Mouse (Mus musculus) embryonic facial prominence, embryonic 12.5 days (tissue): ENCODE results near the gene Fam210b. TPM values are rescaled to one million over a fixed set of nuclear protein-coding genes. Genes with fewer than 3 reads are reported as not detected.

ENCODE experiments used
- ATAC-seq: fragments of 200-750 bp; cut with Nextera tagmentation; 2 replicates; pipeline ENCODE4 v1.8.0; 2017; ENCODE audit not compliant: insufficient number of reproducible peaks, insufficient read depth, low FRiP score, low TSS enrichment
- H3K27ac ChIP-seq: fragments of 300-500 bp; sonication (generic); 2 replicates; pipeline ENCODE4 v1.5.1; 2016; ENCODE audit warnings: mild to moderate bottlenecking
- H3K27me3 ChIP-seq: fragments of 300-500 bp; sonication (generic); 2 replicates; pipeline ENCODE4 v1.6.1; 2016; ENCODE audit warnings: mild to moderate bottlenecking, moderate library complexity
- H3K36me3 ChIP-seq: fragments of 300-500 bp; sonication (generic); 2 replicates; pipeline ENCODE4 v1.6.1; 2016; ENCODE audit warnings: mild to moderate bottlenecking
- H3K4me1 ChIP-seq: fragments of 300-500 bp; sonication (generic); 2 replicates; pipeline ENCODE4 v1.6.1; 2016
- H3K4me2 ChIP-seq: fragments of 300-500 bp; sonication (generic); replicated peaks from 2 replicates; pipeline ENCODE4 v1.6.1; 2016; ENCODE audit warnings: mild to moderate bottlenecking, moderate library complexity
- H3K4me3 ChIP-seq: fragments of 300-500 bp; sonication (generic); 2 replicates; pipeline ENCODE4 v1.5.1; 2016; ENCODE audit warnings: mild to moderate bottlenecking
- H3K9ac ChIP-seq: fragments of 300-500 bp; sonication (generic); 2 replicates; pipeline ENCODE4 v1.6.1; 2016; ENCODE audit warnings: mild to moderate bottlenecking, moderate library complexity
- H3K9me3 ChIP-seq: fragments of 300-500 bp; sonication (generic); 2 replicates; pipeline ENCODE4 v1.6.1; 2016; ENCODE audit warnings: mild to moderate bottlenecking, moderate library complexity
- WGBS: fragments of 180-500 bp; shearing (Covaris S2); methylation state at CpG from one replicate; pipeline ENCODE4 v1.1.7; 2016; 5-methylcytosine and 5-hydroxymethylcytosine counted together
- polyA plus RNA-seq: library from polyadenylated mRNA; unstranded; fragments of >200 nt; fragmentation: Nextera tagmentation; extraction: Ambion mirVana; gene quantifications from 2 replicates; pipeline ENCODE4 v1.2.1, GENCODE M21; 2016

Gene Fam210b
- polyA plus RNA-seq, 1 experiment from 2014 or later: 24.1 TPM

- Histone ChIP-seq H3K9ac (no peak overlapping the region), H3K4me3 (no peak overlapping the region), H3K36me3 (no peaks in the 10 kb centered on the region), H3K9me3 (no peaks in the 10 kb centered on the region), H3K27me3 (0 out of 2 replicates have a peak, but pooled peaks cover under 1% of the 10 kb centered on the region), H3K4me2 (no peak overlapping the region), H3K4me1 (no peaks in the 10 kb centered on the region), H3K27ac (no peak overlapping the region)
- ATAC-seq: no peak
- 60% methylated on average over 19 of the region's 19 CpGs for whole genome bisulfite sequencing
Observed at GRCm38 (mm10) chr2:172338206-172338942, 7.0 kb upstream of the Fam210b start.

- H3K27ac ChIP-seq: no peak overlapping the region
- no peak for ATAC-seq
- no peak overlapping the region for H3K4me3 ChIP-seq
- H3K9ac ChIP-seq: no peak overlapping the region
- H3K9me3 ChIP-seq: no peaks in the 10 kb centered on the region
- no peak overlapping the region for H3K4me2 ChIP-seq
- H3K36me3 ChIP-seq: no peaks in the 10 kb centered on the region
- 0 out of 2 replicates have a peak, but pooled peaks cover 5% of the 10 kb centered on the region for H3K4me1 ChIP-seq
- 40% methylated on average over 3 of the region's 3 CpGs for WGBS
- H3K27me3 ChIP-seq: no peaks in the 10 kb centered on the region
Observed at GRCm38 (mm10) chr2:172340936-172341335, 4.4 kb upstream of the Fam210b start.

- Histone ChIP-seq H3K4me2 (no peak overlapping the region), H3K36me3 (no peaks in the 10 kb centered on the region), H3K9me3 (no peaks in the 10 kb centered on the region), H3K9ac (no peak overlapping the region), H3K4me1 (peaks cover 8% of the 10 kb centered on the region; the same call in 1 of the 2 replicates), H3K27ac (no peak overlapping the region), H3K27me3 (no peaks in the 10 kb centered on the region), H3K4me3 (no peak overlapping the region)
- WGBS: 37% methylated on average over 5 of the region's 5 CpGs
- no peak for ATAC-seq
Observed at GRCm38 (mm10) chr2:172341606-172342005, 3.8 kb upstream of the Fam210b start.

- Histone ChIP-seq H3K9me3 (no peaks in the 10 kb centered on the region), H3K4me3 (no peak overlapping the region), H3K9ac (no peak overlapping the region), H3K27ac (no peak overlapping the region), H3K4me2 (no peak overlapping the region), H3K36me3 (no peaks in the 10 kb centered on the region), H3K27me3 (no peaks in the 10 kb centered on the region), H3K4me1 (peaks cover 10% of the 10 kb centered on the region; the same call in 1 of the 2 replicates)
- 88% methylated on average over 7 of the region's 7 CpGs for WGBS
- no peak for ATAC-seq
Observed at GRCm38 (mm10) chr2:172343751-172344150, 1.6 kb upstream of the Fam210b start.

GRCm38 (mm10) chr2:172344669-172345068, 696 bp upstream of the Fam210b start:
- H3K36me3 ChIP-seq: no peaks in the 10 kb centered on the region
- H3K27me3 ChIP-seq: no peaks in the 10 kb centered on the region
- H3K9ac ChIP-seq: no peak overlapping the region
- peaks cover 10% of the 10 kb centered on the region; the same call in 1 of the 2 replicates for H3K4me1 ChIP-seq
- H3K4me3 ChIP-seq: peak overlapping the region; percentile 64; the same call in 1 of the 2 replicates
- no peaks in the 10 kb centered on the region for H3K9me3 ChIP-seq
- H3K27ac ChIP-seq: peak overlapping the region; percentile 72; the same call in 1 of the 2 replicates
- no peak for ATAC-seq
- whole genome bisulfite sequencing: 34% methylated on average over 5 of the region's 5 CpGs
- peak overlapping the region; percentile 95 for H3K4me2 ChIP-seq

- WGBS: 11% methylated on average over 31 of the region's 31 CpGs
- H3K27ac ChIP-seq: no peak overlapping the region
- H3K27me3 ChIP-seq: no peaks in the 10 kb centered on the region
- H3K9ac ChIP-seq: peak overlapping the region; percentile 64
- ATAC-seq: no peak
- H3K4me3 ChIP-seq: peak overlapping the region; percentile 64
- peaks cover 10% of the 10 kb centered on the region; the same call in 1 of the 2 replicates for H3K4me1 ChIP-seq
- peak overlapping the region; percentile 95 for H3K4me2 ChIP-seq
- H3K36me3 ChIP-seq: no peaks in the 10 kb centered on the region
- H3K9me3 ChIP-seq: no peaks in the 10 kb centered on the region
Observed at GRCm38 (mm10) chr2:172346034-172346929, 917 bp downstream of the Fam210b start.

- Histone ChIP-seq H3K4me1 (peaks cover 10% of the 10 kb centered on the region; the same call in 1 of the 2 replicates), H3K9ac (peak overlapping the region; percentile 33; the same call in 1 of the 2 replicates), H3K4me3 (peak overlapping the region; percentile 64), H3K27me3 (no peaks in the 10 kb centered on the region), H3K27ac (no peak overlapping the region), H3K9me3 (no peaks in the 10 kb centered on the region), H3K4me2 (peak overlapping the region; percentile 95), H3K36me3 (no peaks in the 10 kb centered on the region)
- WGBS: 49% methylated on average over 8 of the region's 8 CpGs
- no peak for ATAC-seq
Observed at GRCm38 (mm10) chr2:172346933-172347611, 1.7 kb downstream of the Fam210b start.

- Histone ChIP-seq H3K4me3 (no peak overlapping the region), H3K4me1 (peaks cover 10% of the 10 kb centered on the region; the same call in 1 of the 2 replicates), H3K4me2 (no peak overlapping the region), H3K27me3 (no peaks in the 10 kb centered on the region), H3K27ac (0 out of 2 replicates have a peak overlapping the region, but pooled peaks have one; percentile 7), H3K36me3 (peaks cover 6% of the 10 kb centered on the region; the same call in 1 of the 2 replicates), H3K9me3 (no peaks in the 10 kb centered on the region), H3K9ac (no peak overlapping the region)
- 70% methylated on average over 3 of the region's 3 CpGs for WGBS
- ATAC-seq: no peak
Observed at GRCm38 (mm10) chr2:172348297-172348950, 3.1 kb downstream of the Fam210b start.

GRCm38 (mm10) chr2:172349776-172350175, 4.4 kb downstream of the Fam210b start:
- Histone ChIP-seq H3K9me3 (no peaks in the 10 kb centered on the region), H3K36me3 (peaks cover 10% of the 10 kb centered on the region; the same call in 1 of the 2 replicates), H3K4me1 (peaks cover 7% of the 10 kb centered on the region; the same call in 1 of the 2 replicates), H3K27me3 (no peaks in the 10 kb centered on the region), H3K27ac (no peak overlapping the region), H3K4me2 (no peak overlapping the region), H3K4me3 (no peak overlapping the region), H3K9ac (no peak overlapping the region)
- no peak for ATAC-seq
- 74% methylated on average over 14 of the region's 14 CpGs for WGBS

GRCm38 (mm10) chr2:172350773-172351172, 5.4 kb downstream of the Fam210b start:
- Histone ChIP-seq H3K9ac (no peak overlapping the region), H3K4me3 (no peak overlapping the region), H3K4me2 (no peak overlapping the region), H3K27me3 (no peaks in the 10 kb centered on the region), H3K4me1 (peaks cover 5% of the 10 kb centered on the region; the same call in 1 of the 2 replicates), H3K36me3 (peaks cover 20% of the 10 kb centered on the region), H3K27ac (no peak overlapping the region), H3K9me3 (no peaks in the 10 kb centered on the region)
- 71% methylated on average over 8 of the region's 8 CpGs for WGBS
- ATAC-seq: no peak

GRCm38 (mm10) chr2:172353218-172353617, 7.9 kb downstream of the Fam210b start:
- H3K9ac ChIP-seq: no peak overlapping the region
- no peaks in the 10 kb centered on the region for H3K4me1 ChIP-seq
- ATAC-seq: no peak
- H3K4me3 ChIP-seq: no peak overlapping the region
- H3K4me2 ChIP-seq: no peak overlapping the region
- H3K36me3 ChIP-seq: peaks cover 45% of the 10 kb centered on the region
- WGBS: 89% methylated on average over 9 of the region's 9 CpGs
- H3K9me3 ChIP-seq: no peaks in the 10 kb centered on the region
- no peak overlapping the region for H3K27ac ChIP-seq
- no peaks in the 10 kb centered on the region for H3K27me3 ChIP-seq
